Mouse (Mus musculus) G1E (cell line): Measurements from ENCODE around the gene Cacna1c. TPM values are rescaled to one million over a fixed set of nuclear protein-coding genes. Genes with fewer than 3 reads are reported as not detected.
A peak's percentile ranks its signal among the peaks of the same experiment; 100 is the strongest.

Source experiments
- ATAC-seq: 2 replicates; pipeline ENCODE4 v1.8.0; 2016; ENCODE audit warnings: mild to moderate bottlenecking; ENCODE audit not compliant: insufficient number of reproducible peaks, poor library complexity, low FRiP score, severe bottlenecking; ENCODE audit errors: extremely low read depth
- DNase-seq: peaks from one replicate; pipeline ENCODE4 v3.0.0; 2012; ENCODE audit warnings: low spot score
- H3K27me3 ChIP-seq: 2 replicates; pipeline ENCODE4 v1.6.1; 2012; ENCODE audit warnings: mild to moderate bottlenecking, low read length, inconsistent platforms; ENCODE audit not compliant: insufficient read depth
- H3K36me3 ChIP-seq: replicated peaks from 2 replicates; pipeline ENCODE3; 2012; ENCODE audit warnings: mild to moderate bottlenecking, inconsistent platforms
- H3K4me1 ChIP-seq: 2 replicates; pipeline ENCODE4 v1.6.1; 2012; ENCODE audit warnings: low read depth, low read length, inconsistent platforms, mixed read lengths; ENCODE audit not compliant: insufficient read depth
- H3K4me3 ChIP-seq: 2 replicates; pipeline ENCODE4 v1.5.1; 2012; ENCODE audit warnings: low read depth, mild to moderate bottlenecking, inconsistent platforms, low read length, moderate library complexity, mixed read lengths
- H3K9me3 ChIP-seq: replicated peaks from 2 replicates; pipeline ENCODE4 v1.6.1; 2012; ENCODE audit warnings: inconsistent platforms
- CTCF ChIP-seq: IDR thresholded peaks from 2 replicates; pipeline ENCODE4 v1.5.1; 2012; ENCODE audit warnings: low read depth, low read length, inconsistent platforms, mixed read lengths
- GATA1 ChIP-seq: IDR thresholded peaks from 2 replicates; pipeline ENCODE4 v1.6.1; 2012; ENCODE audit warnings: borderline replicate concordance, low read length, inconsistent platforms, mixed read lengths
- GATA2 ChIP-seq: IDR thresholded peaks from 2 replicates; pipeline ENCODE4 v1.6.1; 2012; ENCODE audit warnings: low read depth, low read length, inconsistent platforms, borderline replicate concordance
- POLR2AphosphoS5 ChIP-seq: IDR thresholded peaks from 2 replicates; pipeline ENCODE4 v1.6.1; 2012; ENCODE audit warnings: low read depth, low read length, inconsistent platforms; ENCODE audit not compliant: insufficient replicate concordance
- TAL1 ChIP-seq: conservative IDR thresholded peaks from 2 replicates; pipeline ENCODE4 v1.6.1; 2012; ENCODE audit warnings: low read depth, low read length, inconsistent platforms, mixed read lengths
- polyA plus RNA-seq: library from polyadenylated mRNA; stranded (reverse); fragments of >175 nt; gene quantifications from 2 replicates; pipeline ENCODE4 v1.2.3, GENCODE M21; 2012
- total RNA-seq, 2 experiments: library from RNA; stranded (forward) in 1 of 2; stranded (reverse) in 1 of 2; fragments of 200-1000 nt in 1 of 2; fragments of >200 nt in 1 of 2; fragmentation: Nextera tagmentation in 1 of 2; gene quantifications; 2 replicates each; pipeline ENCODE4 v1.2.3; 2014 to 2017

Gene Cacna1c
- total and polyA plus RNA-seq, 3 experiments: 0.11 TPM; not detected in 2

- Histone ChIP-seq H3K36me3 (peaks cover 14% of the 10 kb centered on the region), H3K9me3 (no peaks in the 10 kb centered on the region), H3K27me3 (no peaks in the 10 kb centered on the region; the same call in 1 of the 2 replicates), H3K4me3 (no peak overlapping the region), H3K4me1 (no peaks in the 10 kb centered on the region)
- DNase-seq (no peak), ATAC-seq (no peak)
- TF ChIP-seq POLR2AphosphoS5: no peak
- no peak for TF ChIP-seq TAL1
- no peak for TF ChIP-seq CTCF
- no peak for TF ChIP-seq GATA1
- no peak for TF ChIP-seq GATA2
Measured at GRCm38 (mm10) chr6:119224451-119225195, 28.4 kb upstream of the Cacna1c start.

- TF ChIP-seq CTCF (peak; percentile 77), TAL1 (no peak)
- Histone ChIP-seq H3K4me3 (no peak overlapping the region), H3K9me3 (no peaks in the 10 kb centered on the region), H3K4me1 (no peaks in the 10 kb centered on the region), H3K27me3 (no peaks in the 10 kb centered on the region; the same call in 1 of the 2 replicates), H3K36me3 (peaks cover 47% of the 10 kb centered on the region)
- ATAC-seq (0 out of 2 replicates have a peak, but pooled peaks have one; percentile 19), DNase-seq (peak; percentile 30)
Measured at GRCm38 (mm10) chr6:119220297-119220696, 24.1 kb upstream of the Cacna1c start.

- no peak overlapping the region for H3K4me3 ChIP-seq
- H3K27me3 ChIP-seq: no peaks in the 10 kb centered on the region
- H3K4me1 ChIP-seq: no peaks in the 10 kb centered on the region
- TF ChIP-seq POLR2AphosphoS5 (no peak), GATA2 (no peak), GATA1 (no peak), TAL1 (no peak), CTCF (no peak)
- no peak for DNase-seq
- no peak for ATAC-seq
- no peaks in the 10 kb centered on the region for H3K9me3 ChIP-seq
- peaks cover 56% of the 10 kb centered on the region for H3K36me3 ChIP-seq
Measured at GRCm38 (mm10) chr6:119219237-119219870, 23.1 kb upstream of the Cacna1c start.

- TF ChIP-seq POLR2AphosphoS5 (no peak), CTCF (no peak), TAL1 (no peak), GATA2 (no peak)
- no peaks in the 10 kb centered on the region for H3K9me3 ChIP-seq
- peaks cover 62% of the 10 kb centered on the region for H3K36me3 ChIP-seq
- no peak for DNase-seq
- no peak for ATAC-seq
- no peak overlapping the region for H3K4me3 ChIP-seq
- no peaks in the 10 kb centered on the region for H3K4me1 ChIP-seq
- H3K27me3 ChIP-seq: no peaks in the 10 kb centered on the region
Measured at GRCm38 (mm10) chr6:119218591-119218990, 22.4 kb upstream of the Cacna1c start.

- no peak for DNase-seq
- H3K4me3 ChIP-seq: no peak overlapping the region
- no peak for TF ChIP-seq TAL1
- no peak for TF ChIP-seq GATA1
- TF ChIP-seq GATA2: no peak
- no peak for TF ChIP-seq POLR2AphosphoS5
- TF ChIP-seq CTCF: no peak
- H3K27me3 ChIP-seq: no peaks in the 10 kb centered on the region
- no peaks in the 10 kb centered on the region for H3K4me1 ChIP-seq
- H3K9me3 ChIP-seq: no peaks in the 10 kb centered on the region
- no peak for ATAC-seq
- peaks cover 70% of the 10 kb centered on the region for H3K36me3 ChIP-seq
Measured at GRCm38 (mm10) chr6:119217661-119218060, 21.4 kb upstream of the Cacna1c start.

- ATAC-seq: no peak
- Histone ChIP-seq H3K4me1 (no peaks in the 10 kb centered on the region), H3K9me3 (no peaks in the 10 kb centered on the region), H3K36me3 (peaks cover 61% of the 10 kb centered on the region), H3K27me3 (no peaks in the 10 kb centered on the region), H3K4me3 (no peak overlapping the region)
- DNase-seq: no peak
- TF ChIP-seq GATA1 (no peak), POLR2AphosphoS5 (no peak)
Measured at GRCm38 (mm10) chr6:119215040-119215613, 18.9 kb upstream of the Cacna1c start.
